Mouse (Mus musculus): ENCODE results near the gene Sec22a. TPM values are rescaled to one million over a fixed set of nuclear protein-coding genes. Genes with fewer than 3 reads are reported as not detected.

The Sec22a gene
- 13.9 and 15.6 TPM in 2 replicates for polyA plus RNA-seq (2015; fragmentation: Nextera tagmentation; extraction: Ambion mirVana)

GRCm38 (mm10) chr16:35363150-35364062 is at the start of gene Sec22a:
TSS of gene Sec22a (minus strand) at chr16:35363918.

Other genes starting within 250 kb of the Sec22a start
- 0.36 and 0.44 TPM in 2 replicates for gene Adcy5, start 209.0 kb downstream of the Sec22a start, polyA plus RNA-seq (2015; fragmentation: Nextera tagmentation; extraction: Ambion mirVana)
- 10.0 and 12.0 TPM in 2 replicates for gene Pdia5, start 127.0 kb upstream of the Sec22a start, polyA plus RNA-seq (2015; fragmentation: Nextera tagmentation; extraction: Ambion mirVana)
- 0.36 and 0.57 TPM in 2 replicates for gene Sema5b, start 177.2 kb upstream of the Sec22a start, polyA plus RNA-seq (2015; fragmentation: Nextera tagmentation; extraction: Ambion mirVana)